Mouse (Mus musculus): ENCODE measurements around the gene Isg20l2.

The Isg20l2 gene

DNA sequence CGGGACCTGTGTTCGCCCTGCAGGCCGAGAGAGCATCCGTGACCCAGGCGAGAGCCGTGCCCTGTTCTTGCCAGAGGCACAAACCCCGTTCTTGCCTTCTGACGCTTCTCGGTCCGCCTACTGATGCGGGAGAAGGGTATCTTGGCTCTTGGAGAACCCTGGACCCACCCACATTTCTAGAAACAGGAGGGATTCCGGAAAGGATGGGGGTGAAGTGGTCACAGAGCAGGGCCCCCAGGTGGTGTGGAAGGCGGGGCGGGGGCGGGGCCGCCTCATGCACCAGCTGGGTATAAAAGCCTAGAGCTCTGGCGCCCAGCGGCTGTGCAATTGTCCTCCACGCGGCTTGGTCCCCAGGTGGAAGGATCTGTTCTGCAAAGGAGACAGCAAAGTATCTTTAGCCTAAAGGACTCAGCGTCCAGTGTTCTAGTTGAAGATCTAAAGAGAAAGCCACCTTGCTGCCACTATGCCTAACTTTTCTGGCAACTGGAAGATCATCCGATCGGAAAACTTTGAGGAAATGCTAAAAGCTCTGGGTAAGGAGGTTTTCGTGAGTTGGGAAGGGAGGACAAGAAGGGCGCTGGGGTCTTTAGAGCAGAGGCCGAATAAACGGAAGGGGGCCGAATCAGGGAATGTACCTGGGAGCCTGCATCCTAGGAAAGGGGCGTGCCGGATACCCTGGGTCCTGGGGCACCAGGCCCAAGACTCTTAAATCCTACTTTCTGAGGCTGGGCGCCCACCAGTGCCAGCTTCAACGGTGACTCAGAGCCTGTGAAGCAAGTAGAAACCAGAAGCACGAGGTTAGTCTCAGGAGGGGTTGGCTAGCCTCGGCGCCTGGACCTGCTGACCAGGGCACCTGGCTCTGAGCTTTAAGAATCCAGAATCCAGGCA is 18.5 kb downstream of the Isg20l2 start, which contains the start of gene Crabp2:
TSS of gene Crabp2 (plus strand) at position 289 of the 888 bp plus-strand sequence.
- no peak for DNase-seq

DNA sequence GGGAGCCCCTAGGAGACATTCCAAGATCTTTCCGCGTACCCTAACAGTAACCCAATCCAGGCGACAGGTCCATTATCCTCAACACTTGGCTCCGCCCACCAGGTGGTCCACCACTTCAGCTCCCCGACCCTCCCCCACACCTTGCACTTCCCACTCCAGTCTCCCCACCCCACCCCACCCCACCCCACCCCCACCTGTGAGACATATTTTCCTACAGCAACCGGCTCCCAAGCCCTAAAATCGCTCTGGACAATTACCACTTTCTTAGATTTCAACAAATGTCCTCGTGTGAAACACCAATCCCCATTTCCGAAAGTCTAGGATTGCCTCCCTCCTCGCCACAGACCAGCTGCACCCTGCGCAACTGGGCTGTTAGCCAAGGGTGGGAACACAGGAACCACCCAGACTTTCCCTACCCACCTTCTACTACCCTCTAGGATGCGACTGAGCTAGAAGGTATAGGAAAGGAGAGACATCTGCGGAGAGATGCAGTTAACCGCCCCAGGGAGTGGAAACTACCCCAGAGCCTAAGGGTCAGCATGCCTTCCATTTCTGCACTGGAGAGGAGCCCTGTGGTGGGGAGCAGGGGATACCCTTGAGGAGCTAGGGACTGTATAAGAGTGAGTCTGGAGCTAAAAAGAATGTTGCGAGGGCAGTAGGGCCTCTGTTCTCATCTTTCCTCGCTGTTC is 19.3 kb downstream of the Isg20l2 start:
- no peak for DNase-seq

DNA sequence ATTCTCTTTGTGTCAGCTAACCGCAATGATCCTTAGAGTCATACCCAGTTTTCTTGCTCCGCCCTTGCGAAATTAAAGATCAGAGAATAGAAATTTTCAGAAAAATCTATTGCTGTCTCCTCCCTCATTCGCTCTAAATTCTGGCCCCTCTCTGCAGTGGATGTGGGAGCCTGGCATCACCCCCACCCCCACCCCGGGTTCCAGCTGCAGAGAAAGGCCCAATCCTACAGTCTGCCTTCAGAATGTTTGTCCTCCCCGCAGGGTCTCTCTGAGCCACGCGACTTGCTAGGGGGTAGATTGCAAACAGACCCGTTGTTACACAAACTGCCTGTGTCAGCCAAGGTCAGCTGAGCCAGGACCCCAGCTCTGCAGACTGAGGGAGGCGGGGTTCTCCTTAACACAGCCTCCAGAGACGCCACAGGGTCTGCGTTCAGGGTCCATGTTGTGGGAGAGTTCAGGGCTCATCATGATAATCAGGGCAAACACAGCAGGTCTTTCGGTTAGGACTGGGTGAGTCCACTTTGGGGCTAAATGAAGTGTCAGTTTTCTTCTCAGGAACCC is 19.9 kb downstream of the Isg20l2 start:
- no peak for DNase-seq

DNA sequence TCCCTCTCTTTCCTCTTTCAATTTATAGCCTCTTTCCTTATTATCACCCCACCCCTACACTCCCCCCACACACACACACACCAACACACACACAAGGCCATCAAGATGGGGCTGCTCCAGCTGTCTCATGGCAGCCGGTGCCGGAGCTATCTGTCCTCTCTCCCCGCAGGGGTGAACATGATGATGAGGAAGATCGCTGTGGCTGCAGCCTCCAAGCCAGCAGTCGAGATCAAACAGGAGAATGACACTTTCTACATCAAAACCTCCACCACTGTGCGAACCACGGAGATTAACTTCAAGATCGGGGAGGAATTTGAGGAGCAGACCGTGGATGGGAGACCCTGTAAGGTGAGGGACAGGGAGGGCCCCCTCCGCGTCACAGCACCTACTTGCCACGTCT is 21.8 kb downstream of the Isg20l2 start:
- DNase-seq, result no peak

DNA sequence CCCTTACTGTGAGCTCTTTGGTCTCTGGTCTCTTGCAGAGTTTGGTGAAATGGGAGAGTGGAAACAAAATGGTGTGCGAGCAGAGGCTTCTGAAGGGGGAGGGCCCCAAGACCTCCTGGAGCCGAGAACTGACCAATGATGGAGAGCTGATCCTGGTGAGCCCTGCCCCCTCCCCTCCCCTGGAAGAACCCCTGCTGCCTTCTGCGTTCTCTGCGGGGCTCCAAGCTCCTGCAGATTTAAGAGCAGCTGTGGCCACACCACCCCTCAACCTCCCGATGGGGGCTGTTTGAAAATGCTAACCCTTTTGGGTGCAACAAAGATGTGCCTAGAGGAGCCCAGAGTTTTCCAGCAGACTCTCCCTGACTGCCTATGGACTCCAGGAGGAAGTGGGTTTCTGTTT is 22.3 kb downstream of the Isg20l2 start:
- DNase-seq, result no peak

DNA sequence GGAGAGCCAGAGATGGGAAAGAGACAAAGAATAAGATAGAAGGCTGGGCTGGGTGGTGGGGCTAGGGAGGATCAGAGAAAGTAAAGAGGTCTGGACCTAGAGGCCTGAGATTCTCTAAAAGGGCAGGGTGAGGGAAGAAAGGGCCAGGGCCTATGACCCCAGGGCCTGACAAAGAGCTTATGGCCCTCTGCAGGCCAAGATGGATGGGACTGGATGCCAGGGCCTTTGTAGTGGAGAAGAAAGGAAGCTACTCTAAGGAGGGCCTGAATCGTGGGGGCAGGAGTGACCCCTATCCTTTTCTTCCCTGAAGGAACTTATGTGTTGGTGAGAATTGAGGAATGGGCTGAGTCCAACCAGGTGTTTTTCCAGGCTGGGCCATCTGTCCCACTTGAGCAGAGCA is 27.9 kb downstream of the Isg20l2 start:
- no peak for DNase-seq

DNA sequence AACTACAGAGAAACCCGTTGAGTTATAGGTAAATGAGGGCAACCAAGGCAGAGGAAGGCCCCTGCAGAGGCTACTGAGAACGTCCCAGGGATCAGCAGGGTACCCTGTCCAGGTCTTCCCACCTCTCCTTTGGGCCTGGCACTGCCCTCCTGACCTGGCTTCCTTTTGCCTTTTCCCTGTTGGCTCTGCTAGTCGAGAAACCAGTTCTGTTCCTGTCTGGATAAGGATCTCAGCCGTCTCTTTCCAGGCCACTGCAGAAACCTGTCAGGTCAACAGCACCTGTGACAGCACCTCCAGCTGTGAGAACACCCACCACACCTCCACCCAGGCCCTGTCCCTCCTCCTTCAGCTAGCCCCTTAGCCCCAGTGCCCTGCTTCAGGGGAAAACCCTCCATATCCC is 28.4 kb downstream of the Isg20l2 start:
- DNase-seq, result no peak

DNA sequence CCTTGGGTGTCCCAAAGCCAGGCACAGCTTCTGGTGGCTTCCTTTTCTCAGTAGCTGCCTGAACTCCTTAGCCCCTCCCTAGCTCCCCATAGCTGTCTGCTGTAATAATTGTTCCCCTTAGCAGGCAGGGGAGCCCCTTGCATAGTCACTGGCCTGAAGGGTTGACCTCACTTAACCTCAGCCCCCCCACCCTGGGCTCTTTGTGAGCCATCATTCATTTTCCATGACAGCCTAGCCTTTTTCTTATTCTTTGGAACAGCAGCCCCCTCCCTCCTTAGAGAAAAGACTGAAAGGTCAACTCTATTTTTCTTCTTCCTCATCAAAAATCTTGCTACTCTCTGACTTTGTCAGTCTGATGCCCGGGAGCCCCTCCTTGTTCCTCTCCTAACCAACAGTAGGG is 28.9 kb downstream of the Isg20l2 start:
- no peak for DNase-seq

DNA sequence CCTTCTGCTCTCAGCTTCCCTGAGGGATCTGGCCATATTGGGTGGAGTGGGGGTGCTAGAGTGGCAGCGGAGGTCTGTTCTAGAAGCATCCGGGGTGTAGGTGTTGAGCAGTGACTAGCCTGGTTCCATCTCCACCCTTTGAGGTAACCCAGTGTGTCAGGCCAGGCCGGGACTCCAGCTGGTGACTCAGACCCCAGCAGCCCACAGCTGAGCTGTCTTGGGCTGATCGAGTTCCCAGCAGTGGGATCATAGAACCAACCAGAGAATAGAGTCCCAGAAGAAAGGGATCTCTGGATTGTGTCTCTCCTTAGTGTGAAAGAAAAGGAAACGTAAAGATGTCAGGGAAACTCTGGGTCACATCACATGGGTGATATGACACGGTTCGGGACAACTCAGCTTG is 29.3 kb downstream of the Isg20l2 start:
- no peak for DNase-seq

DNA sequence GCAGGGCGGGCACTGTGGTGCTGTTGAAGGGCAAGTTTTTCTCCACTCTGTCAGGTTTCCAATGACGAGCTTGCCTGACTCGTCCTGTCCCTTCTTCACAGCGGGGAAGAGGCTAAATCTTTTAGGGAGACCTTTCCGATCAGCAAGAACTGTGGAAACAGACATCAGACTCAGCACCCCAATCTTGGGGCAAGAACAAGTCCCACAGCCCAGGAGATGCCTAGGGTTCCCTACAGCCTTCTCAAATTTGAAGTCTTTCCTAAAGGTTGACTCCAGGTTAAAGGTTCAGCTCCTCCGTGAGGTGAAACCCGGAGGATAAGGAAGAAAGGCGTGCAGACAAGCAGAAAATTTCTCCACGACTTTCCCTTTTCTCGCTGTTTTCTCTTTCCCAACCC is 30.1 kb downstream of the Isg20l2 start:
- DNase-seq, result no peak

DNA sequence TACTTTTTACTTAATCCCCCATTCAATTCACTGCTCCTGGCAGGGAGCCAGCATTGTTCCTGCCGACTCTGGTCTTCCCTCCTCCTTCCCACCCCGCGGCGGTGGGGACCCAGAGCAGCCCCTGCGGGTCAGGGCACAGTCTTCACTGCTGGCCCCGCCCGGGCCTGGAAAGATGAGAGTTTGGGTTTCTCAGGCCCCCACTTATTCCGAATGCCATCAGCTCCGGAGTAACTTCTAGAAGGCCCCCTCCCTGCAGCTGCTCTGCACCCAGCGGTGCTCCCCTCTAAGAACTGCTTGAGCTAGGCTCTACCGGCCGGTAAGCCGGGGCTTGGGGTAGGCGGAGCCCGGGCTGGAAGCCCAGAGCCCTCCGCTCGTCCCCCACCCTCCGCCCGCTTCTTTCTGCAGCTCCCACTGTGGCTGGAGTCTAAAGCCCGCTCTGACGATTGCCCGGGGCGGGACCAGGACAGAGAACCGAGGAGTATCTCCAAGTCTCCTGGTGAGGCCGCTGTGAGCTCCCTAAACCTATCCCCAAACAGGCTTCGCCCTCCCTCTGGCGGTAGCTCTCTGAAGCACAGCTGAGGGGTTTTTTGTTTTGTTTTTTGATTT is 30.6 kb downstream of the Isg20l2 start:
- peak; percentile 82 for DNase-seq

DNA sequence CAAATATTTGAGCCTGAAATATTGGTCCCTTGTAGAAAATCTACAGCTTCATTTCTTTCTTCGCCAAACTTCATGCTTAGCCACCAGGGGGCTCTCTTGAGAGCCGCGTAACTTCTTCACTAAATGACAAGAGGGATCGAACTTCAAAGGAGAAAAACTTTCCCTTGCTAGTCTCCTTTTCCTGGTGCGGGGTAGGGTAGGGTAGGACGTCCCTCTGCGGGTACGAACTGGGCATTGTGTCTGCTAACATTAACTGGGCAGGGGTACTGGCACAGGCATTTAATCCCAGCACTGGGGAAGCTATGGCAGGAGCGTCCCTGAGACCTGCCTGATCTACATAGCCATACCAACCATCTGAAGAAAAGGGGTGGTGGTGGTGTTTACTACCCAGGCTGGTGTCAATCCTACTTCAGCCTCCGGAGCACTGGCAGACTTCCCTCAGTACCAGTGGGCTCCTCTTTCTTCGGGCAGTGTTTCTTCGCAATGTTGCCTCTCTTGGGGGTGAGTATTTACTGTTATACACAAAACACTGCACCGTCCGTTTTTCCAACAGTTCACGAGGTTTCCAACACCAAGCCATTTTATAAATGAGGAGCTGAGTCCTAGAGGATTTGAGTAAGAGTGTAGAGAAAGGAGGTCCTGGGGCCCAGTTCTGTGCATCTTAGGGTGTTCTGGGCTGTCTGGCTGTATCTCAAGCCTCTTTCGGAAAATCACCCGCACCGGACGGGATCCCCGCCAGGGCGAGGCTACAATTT is 40.2 kb downstream of the Isg20l2 start:
- peak; percentile 53 for DNase-seq

DNA sequence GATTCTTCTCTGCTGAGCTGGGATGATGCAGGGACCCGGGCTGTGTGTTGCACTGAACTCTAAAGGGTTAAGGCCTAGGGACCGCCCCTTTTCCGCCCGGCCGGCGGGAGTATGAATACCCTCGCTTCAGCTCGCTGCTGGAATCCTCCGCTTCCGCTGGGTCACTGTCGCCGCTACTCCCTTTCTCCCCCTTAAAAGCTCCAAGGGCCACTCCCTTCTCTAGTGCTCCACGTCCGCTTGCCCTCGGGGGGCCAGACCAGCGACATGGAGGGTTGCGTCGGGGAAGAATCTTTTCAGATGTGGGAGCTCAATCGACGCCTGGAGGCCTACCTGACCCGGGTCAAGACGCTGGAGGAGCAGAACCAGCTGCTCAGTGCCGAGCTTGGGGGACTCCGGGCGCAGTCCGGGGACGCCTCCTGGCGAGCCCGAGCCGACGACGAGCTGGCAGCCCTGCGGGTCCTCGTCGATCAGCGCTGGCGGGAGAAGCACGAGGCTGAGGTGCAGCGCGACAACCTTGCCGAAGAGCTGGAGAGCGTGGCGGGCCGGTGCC is 40.9 kb downstream of the Isg20l2 start, which contains the start of gene Nes:
TSS of gene Nes (plus strand) at position 140 of the 550 bp plus-strand sequence.
- peak; percentile 40 for DNase-seq

DNA sequence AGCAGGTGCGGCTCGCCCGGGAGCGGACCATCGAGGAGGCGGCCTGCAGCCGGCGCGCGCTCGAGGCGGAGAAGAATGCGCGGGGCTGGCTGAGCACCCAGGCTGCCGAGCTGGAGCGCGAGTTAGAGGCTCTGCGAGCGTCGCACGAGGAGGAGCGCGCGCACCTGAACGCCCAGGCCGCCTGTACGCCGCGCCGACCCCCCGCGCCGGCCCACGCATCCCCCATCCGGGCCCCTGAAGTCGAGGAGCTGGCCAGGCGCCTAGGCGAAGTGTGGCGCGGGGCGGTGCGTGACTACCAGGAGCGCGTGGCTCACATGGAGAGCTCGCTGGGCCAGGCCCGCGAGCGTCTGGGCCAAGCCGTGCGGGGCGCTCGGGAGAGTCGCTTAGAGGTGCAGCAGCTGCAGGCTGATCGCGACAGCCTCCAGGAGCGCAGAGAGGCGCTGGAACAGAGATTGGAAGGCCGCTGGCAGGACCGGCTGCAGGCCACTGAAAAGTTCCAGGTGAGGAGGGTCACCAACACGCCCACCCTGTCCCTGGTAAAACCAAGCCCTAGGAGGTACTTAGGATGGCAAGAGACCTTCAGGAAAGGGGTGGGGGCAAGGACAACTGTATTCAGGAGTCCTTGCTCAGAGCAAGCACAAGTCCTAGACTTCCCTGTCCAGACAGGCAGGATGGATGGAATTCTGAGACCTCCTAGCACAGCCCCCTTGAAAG is 41.5 kb downstream of the Isg20l2 start:
- peak; percentile 37 for DNase-seq

DNA sequence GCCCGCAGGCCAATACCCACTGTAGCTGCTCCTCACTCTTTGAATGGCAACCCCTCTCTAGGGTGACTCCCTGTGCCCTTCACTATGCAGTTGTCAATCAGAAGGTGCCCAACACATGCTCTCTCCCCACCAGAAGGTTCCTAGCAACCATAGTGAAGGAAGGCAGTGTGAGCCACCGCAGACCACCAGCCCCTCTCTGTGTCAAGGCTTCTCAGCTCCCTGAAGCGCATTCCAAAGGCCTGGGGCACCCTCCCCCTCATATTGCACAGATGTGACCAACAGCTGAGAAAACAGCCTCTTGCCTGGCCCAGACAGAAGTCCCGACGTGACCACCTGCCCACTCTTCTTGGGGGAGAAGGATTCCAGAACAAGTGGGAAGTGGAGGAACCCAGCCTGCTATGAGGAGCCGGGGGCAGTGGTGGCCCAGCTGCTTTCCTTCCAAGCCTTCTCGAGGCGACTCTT is 42.1 kb downstream of the Isg20l2 start:
- DNase-seq, result no peak

DNA sequence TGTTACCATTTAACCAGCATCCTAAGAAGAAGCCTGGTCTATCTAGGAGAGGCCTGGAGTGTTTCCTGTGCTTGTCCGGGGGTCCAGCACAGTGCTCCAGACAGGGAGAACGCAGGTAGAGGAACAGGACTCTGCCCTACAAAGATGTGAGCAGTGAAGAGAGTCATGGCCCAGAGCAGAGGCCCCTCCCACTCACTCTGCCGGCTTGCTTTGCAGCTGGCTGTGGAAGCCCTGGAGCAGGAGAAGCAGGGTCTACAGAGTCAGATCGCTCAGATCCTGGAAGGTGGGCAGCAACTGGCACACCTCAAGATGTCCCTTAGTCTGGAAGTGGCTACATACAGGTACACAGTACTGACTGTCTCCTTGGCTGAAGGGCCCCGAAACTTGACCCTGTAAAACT is 42.7 kb downstream of the Isg20l2 start:
- no peak for DNase-seq

DNA sequence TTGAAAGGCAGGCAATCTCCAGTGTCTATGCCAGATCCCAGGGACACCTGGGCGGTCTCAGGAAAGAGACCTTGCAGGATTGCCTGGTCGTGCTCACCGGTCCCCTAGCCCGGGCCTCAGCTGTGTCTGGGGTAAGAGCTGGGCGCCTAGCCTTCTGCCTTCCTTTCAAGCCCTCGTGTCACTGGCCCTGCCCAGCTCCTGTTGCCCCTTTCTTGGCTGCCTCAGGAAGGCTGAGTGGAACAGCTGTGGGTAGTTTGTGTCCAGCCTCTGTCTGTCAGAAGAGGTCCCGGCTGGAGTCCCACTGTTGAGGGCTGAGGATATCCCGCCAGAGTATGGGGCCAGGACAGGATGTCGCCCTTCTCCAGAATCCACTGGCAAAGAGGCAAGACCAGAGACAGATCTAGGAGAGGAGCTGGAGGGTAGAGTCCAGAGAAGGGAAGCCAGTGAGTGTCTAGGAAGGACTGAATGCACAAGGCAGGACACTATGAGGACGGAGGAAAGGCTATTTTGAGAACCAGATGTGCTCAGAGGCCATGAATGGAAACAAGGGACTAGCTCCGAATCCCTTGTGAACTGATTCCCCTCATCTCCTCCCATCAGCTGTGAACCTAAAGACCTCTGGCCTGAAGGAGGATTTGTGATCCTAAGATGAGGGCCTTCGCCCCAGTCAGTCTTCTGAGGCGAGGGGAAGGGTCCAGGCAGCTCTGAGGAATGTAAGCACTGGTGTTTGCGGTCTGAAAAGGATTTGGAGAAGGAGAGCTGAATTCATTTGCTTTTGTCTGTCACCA is 43.7 kb downstream of the Isg20l2 start:
- no peak for DNase-seq

DNA sequence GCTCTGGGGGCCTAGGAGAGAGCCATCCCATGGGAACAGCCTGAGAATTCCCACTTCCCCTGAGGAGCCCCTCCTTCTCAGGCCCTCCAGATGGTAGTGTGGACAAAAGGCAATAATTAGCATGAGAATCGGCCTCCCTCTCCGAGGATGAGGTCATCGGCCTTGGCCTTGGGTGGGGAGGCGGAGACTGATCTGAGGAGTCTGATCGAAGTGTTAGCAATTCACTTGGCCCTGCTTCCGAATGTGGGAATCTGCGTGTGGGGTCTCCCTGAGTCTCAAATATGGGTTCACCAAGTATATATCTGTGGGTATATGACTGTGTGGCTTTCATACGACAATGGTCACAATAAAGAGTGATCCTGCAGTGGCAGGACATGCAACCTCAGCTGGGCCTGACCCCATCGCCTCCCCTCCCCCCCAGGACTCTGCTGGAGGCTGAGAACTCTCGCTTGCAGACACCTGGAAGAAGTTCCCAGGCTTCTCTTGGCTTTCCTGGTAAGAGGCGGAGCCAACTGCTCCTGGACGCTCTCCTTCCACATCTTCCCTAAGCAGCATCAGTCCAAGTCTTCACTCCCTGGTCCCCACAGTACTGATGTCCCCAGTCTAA is 44.4 kb downstream of the Isg20l2 start:
- no peak for DNase-seq

DNA sequence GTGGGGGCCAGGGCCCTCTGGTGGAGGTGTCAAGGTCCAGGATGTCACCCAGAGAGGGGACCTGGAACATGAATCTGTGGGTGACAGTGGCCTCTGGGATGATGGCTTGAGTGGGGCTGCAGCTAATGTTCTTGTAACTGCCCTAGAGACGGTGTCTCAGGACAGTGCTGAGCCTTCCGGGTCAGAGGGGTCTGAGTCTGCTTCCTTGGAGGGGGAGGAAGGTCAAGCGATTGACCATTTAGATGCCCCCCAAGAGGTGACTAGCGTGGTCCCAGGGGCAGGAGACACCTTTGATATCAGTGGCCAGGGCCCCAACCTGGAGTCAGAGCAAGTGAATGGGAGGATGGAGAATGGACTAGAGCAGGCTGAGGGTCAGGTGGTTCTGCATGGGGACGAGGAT is 49.4 kb downstream of the Isg20l2 start:
- no peak for DNase-seq

DNA sequence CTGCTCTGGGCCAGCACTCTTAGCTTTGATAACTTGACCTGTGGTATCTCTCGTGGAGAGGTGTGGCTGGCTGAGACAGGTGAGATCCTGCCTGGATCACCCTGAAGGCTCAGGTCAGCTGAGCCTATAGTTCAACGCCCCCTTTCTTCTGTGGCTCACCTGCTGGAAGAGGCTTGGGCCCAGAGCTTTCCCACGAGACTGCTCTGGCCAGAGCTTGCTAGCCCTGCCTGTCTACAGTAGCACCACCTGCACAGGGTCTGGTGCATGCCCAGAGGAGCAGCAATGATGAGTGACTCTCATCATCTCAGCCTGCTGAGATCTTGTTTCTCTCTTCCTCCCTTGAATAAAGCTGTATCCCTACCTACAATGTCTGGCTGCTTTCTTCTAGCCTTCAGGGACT is 50.0 kb downstream of the Isg20l2 start:
- no peak for DNase-seq

All from right cerebral cortex, postnatal 14 days (tissue).